Mouse (Mus musculus) mouse trophoblast stem cell (cell line): ENCODE results near the gene Akr1b7.
"Not testable (repeated sequence)": the region's sequence is repeated elsewhere in the genome, so short reads cannot be mapped to it uniquely, and the experiment has no call there.

Experiments used
- in situ Hi-C, 2 experiments: fragments of 300-500 bp; cut with MseI, MboI; formaldehyde crosslinking; loops; 2 replicates in 1 of 2; 3 replicates in 1 of 2; pipeline ENCODE4 v1.15.1; 2025

Gene Akr1b7

GRCm38 (mm10) chr6:34412023-34412422 is at the start of gene Akr1b7:
Akr1b7 (plus strand) TSS chr6:34412334.
- in situ Hi-C loops = no loop called here

GRCm38 (mm10) chr6:34364217-34365136 is 47.7 kb upstream of the Akr1b7 start:
- in situ Hi-C loops = no loop called here

GRCm38 (mm10) chr6:34367998-34368397 is 44.1 kb upstream of the Akr1b7 start:
- in situ Hi-C loops = no loop called here

GRCm38 (mm10) chr6:34370081-34370480 is 42.1 kb upstream of the Akr1b7 start:
- in situ Hi-C loops = no loop called here

GRCm38 (mm10) chr6:34371700-34372351 is 40.3 kb upstream of the Akr1b7 start:
- in situ Hi-C loops = no loop called here

GRCm38 (mm10) chr6:34373841-34374240 is 38.3 kb upstream of the Akr1b7 start:
- in situ Hi-C loops = no loop called here

- in situ Hi-C loops = not testable (repeated sequence)
These were observed 36.2 kb upstream of the Akr1b7 start for GRCm38 (mm10) chr6:34375888-34376287.

GRCm38 (mm10) chr6:34383401-34383800 is 28.7 kb upstream of the Akr1b7 start:
- in situ Hi-C loops = no loop called here

GRCm38 (mm10) chr6:34384110-34384661 is 27.9 kb upstream of the Akr1b7 start, which contains the start of gene Akr1b10:
Akr1b10 (plus strand) TSS chr6:34384218.
- in situ Hi-C loops = no loop called here

- in situ Hi-C loops = no loop called here
These were observed 27.3 kb upstream of the Akr1b7 start for GRCm38 (mm10) chr6:34384701-34385370.

- in situ Hi-C loops = no loop called here
These were observed 23.5 kb upstream of the Akr1b7 start for GRCm38 (mm10) chr6:34388420-34389156.

GRCm38 (mm10) chr6:34395897-34396296 is 16.2 kb upstream of the Akr1b7 start:
- in situ Hi-C loops = no loop called here

- in situ Hi-C loops = no loop called here
These were observed 13.7 kb upstream of the Akr1b7 start for GRCm38 (mm10) chr6:34398431-34398830.

- in situ Hi-C loops = no loop called here
These were observed 12.4 kb upstream of the Akr1b7 start for GRCm38 (mm10) chr6:34399606-34400220.

GRCm38 (mm10) chr6:34400696-34401095 is 11.4 kb upstream of the Akr1b7 start:
- in situ Hi-C loops = no loop called here

GRCm38 (mm10) chr6:34406746-34407145 is 5.4 kb upstream of the Akr1b7 start:
- in situ Hi-C loops = no loop called here

- in situ Hi-C loops = no loop called here
These were observed 4.7 kb upstream of the Akr1b7 start for GRCm38 (mm10) chr6:34407403-34407802.

GRCm38 (mm10) chr6:34412688-34413087 is 554 bp downstream of the Akr1b7 start:
- in situ Hi-C loops = no loop called here

- in situ Hi-C loops = not testable (repeated sequence)
These were observed 1.3 kb downstream of the Akr1b7 start for GRCm38 (mm10) chr6:34413386-34413785.

- in situ Hi-C loops = no loop called here
These were observed 4.4 kb downstream of the Akr1b7 start for GRCm38 (mm10) chr6:34416521-34416920.

GRCm38 (mm10) chr6:34419071-34419470 is 6.9 kb downstream of the Akr1b7 start:
- in situ Hi-C loops = no loop called here
